Mouse (Mus musculus) large intestine, adult 2 months (tissue): Measurements from ENCODE around the gene Fam207a. TPM values are rescaled to one million over a fixed set of nuclear protein-coding genes. Genes with fewer than 3 reads are reported as not detected.
A peak's percentile ranks its signal among the peaks of the same experiment; 100 is the strongest.

ENCODE experiments used
- DNase-seq: peaks from one replicate; pipeline ENCODE4 v3.0.0-alpha.2; 2012; ENCODE audit warnings: low read depth, low spot score
- WGBS: fragments of 180-500 bp; shearing (Covaris S2); methylation state at CpG from one replicate; pipeline ENCODE4 v1.1.7; 2018; 5-methylcytosine and 5-hydroxymethylcytosine counted together
- polyA plus RNA-seq: library from polyadenylated mRNA; depleted of rRNA; stranded (reverse); fragments of >200 nt; gene quantifications from 2 replicates; pipeline ENCODE4 v1.2.3, GENCODE M21; 2012; rRNA removed

Gene Fam207a
- 31.2 and 32.0 TPM in 2 replicates for polyA plus RNA-seq

GRCm38 (mm10) chr10:77515385-77516348 lies at the start of gene Fam207a:
TSS of gene Fam207a (minus strand) at chr10:77515785.
- WGBS: under 1% methylated on average over 75 of the region's 75 CpGs
- DNase-seq: peak; percentile 73

DNA sequence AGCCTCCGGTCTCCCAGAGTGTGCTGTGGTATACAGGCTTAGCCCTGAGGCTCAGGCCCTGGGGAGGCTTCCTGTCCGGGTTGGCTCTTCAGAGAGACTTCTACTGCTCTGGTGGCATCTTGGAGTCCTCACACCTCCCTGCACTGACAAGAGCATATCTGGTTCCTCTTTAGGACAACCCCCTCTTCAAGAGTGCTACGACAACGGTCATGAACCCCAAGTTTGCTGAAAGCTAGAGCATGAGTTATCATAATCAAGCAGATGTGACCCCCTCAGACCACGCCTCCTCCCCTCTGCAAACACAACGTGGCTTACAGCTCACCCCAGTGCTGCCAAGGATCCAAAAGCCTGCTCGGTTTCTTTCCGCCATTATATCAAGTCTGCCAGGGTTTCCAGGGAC lies 49.4 kb upstream of the Fam207a start:
- WGBS: 82% methylated on average over 8 of the region's 8 CpGs
- DNase-seq: no peak

DNA sequence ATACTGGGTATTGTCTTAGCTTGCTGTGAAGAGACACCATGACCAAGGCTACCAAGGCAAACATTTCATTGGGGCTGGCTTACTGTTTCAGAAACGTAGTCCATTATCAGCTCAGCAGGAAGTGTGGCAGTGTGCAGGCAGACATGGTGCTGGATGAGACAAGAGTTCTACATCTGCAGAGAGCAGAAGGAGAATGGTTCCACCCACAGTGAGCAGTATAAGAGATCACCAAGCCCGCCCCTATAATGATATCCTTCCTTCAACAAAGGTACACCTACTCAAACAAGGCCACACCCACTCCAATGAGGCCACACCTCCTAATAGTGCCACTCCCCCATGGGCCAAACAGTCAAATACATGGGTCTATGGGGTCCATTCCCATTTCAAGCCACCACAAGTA lies 45.9 kb upstream of the Fam207a start:
- no peak for DNase-seq
- WGBS: 62% methylated on average over 2 of the region's 2 CpGs

GRCm38 (mm10) chr10:77560830-77561229 lies 45.2 kb upstream of the Fam207a start:
- DNase-seq: no peak
- WGBS: 84% methylated on average over 9 of the region's 9 CpGs

DNA sequence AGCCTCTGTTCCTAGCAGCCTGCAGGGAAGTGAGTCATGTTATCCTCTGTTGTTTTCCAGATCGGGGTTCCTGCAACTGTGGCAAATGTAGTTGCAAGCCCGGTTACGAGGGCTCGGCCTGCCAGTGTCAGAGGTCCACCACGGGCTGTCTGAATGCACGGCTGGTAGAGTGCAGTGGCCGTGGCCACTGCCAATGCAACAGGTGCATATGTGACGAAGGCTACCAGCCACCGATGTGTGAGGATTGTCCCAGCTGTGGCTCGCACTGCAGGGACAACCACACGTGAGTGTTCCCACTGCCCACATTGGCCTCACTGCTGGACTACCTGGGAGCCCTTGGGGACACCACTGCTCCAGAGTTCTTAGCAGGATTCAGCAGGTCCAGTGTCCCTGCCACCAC lies 44.5 kb upstream of the Fam207a start:
- 86% methylated on average over 11 of the region's 11 CpGs for WGBS
- no peak for DNase-seq

DNA sequence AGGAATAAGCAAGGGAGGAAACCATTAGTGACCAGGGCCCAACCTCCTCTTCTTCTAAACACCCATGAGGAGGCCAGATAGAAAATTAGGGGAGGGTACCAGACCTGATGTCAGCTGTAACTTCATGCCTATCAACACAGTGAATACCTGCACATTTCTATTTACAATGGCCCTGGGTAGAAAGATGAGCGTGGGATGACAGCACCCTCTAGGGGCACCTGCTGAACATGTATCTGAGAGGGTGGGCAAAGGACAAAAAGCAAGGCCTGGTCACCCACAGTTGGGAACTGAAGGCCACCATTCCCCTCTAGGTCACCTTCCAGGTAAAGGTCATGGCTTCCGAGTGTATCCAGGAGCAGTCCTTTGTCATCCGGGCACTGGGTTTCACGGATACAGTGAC lies 42.1 kb upstream of the Fam207a start:
- 83% methylated on average over 4 of the region's 4 CpGs for WGBS
- DNase-seq: no peak

DNA sequence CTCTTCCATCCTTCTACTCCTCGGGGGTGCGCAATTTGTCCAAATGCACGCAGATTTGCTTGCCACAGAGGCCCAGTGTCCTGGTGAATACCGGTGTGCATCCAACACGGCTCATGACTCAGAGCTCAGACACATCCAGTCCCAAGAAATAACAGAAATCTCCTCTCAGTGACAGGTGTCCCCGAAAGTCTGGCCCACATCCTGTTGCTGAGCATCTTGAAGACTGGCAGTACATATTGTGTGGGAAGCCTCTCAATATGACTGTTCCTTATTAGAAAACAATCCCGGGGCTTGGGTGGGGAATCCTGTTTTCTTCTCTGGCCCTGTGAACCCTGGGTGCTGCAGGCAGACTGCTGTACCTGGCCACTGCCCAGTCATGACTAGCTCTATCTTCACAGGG lies 41.0 kb upstream of the Fam207a start:
- DNase-seq: no peak

GRCm38 (mm10) chr10:77554918-77555317 lies 39.3 kb upstream of the Fam207a start:
- no peak for DNase-seq
- 87% methylated on average over 4 of the region's 4 CpGs for WGBS

More for the DNA sequence above, 41.0 kb upstream of the Fam207a start:
- 87% methylated on average over 7 of the region's 7 CpGs for WGBS

DNA sequence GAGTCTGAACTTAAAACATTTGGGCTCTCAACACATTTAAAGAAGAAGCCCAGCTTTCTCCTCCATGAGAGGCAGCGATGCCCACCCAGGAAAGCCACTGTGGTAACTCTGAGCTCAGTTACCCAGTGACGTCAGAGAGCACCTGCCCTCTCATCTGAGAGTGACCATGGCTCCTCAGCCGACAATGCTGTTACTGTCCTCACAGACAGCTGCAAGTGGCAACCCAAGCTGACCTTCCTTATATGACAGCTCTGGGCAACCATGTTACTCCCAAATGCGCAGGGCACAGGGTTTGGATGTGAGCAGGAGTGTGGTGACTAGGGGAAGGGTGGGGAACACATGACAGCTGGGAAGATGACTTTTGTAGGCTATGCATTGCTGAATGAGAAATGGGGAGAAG lies 37.7 kb upstream of the Fam207a start:
- no peak for DNase-seq
- WGBS: 77% methylated on average over 4 of the region's 4 CpGs

GRCm38 (mm10) chr10:77552162-77552561 lies 36.6 kb upstream of the Fam207a start:
- 73% methylated on average over 5 of the region's 5 CpGs for WGBS

DNA sequence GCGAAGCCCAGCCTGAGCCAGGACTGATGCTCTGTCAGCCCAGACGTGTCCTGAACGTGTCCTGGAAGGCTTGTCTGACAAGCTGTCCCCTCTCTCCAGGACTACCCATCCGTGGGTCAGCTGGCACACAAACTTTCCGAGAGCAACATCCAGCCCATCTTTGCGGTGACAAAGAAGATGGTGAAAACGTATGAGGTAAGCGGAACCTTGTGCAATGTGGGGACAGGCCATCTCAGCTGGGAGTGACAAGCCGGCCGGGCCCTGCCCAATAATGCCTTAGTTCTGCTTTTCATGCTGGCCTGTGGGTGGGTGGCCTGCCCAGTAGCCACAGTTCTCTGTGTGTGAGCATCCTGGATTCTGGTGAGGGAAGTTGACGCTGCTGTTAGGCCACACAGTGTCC lies 35.3 kb upstream of the Fam207a start:
- WGBS: 84% methylated on average over 11 of the region's 11 CpGs
- no peak for DNase-seq

More at GRCm38 (mm10) chr10:77552162-77552561, 36.6 kb upstream of the Fam207a start:
- DNase-seq: no peak

GRCm38 (mm10) chr10:77548576-77548975 lies 33.0 kb upstream of the Fam207a start:
- WGBS: 84% methylated on average over 10 of the region's 10 CpGs
- no peak for DNase-seq

DNA sequence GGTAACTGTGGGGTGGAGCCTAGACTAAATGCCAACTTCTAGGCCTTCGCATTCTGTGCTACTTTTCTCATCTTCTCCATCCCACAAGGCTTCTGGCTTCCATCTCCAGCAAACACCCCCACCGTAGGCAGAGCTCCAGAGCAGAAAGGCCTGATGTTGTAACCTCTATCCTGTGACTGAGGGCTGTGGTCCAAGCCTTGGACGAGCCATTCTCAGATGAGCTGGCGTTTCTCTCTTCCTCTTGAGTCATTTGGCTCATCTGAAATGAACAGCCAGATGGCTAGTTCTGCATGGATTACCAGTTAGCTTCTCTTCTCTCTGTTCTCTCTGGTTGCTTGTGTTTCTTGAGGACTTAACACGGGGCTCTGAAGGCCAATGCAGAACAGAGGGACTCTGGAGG lies 29.3 kb upstream of the Fam207a start:
- 60% methylated on average over 5 of the region's 5 CpGs for WGBS
- no peak for DNase-seq

DNA sequence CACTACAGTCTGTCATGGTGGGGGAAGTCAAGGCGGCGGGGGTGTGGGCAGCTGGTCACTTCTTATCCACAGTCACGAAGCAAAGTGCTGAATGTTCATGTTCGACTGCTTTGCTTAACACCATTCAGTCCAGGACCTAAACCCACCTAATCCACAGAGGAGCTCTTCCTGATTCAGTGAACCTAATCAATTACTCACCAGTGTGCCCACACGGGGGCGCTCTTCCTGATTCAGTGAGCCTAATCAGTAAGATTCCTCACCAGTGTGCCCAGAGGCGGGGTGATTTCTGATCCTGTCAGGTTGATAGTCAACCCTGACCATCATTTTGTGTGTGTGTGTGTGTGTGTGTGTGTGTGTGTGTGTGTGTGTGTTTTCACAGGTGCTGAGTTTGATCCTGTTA lies 27.6 kb upstream of the Fam207a start:
- 46% methylated on average over 7 of the region's 7 CpGs for WGBS
- peak; percentile 53 for DNase-seq

DNA sequence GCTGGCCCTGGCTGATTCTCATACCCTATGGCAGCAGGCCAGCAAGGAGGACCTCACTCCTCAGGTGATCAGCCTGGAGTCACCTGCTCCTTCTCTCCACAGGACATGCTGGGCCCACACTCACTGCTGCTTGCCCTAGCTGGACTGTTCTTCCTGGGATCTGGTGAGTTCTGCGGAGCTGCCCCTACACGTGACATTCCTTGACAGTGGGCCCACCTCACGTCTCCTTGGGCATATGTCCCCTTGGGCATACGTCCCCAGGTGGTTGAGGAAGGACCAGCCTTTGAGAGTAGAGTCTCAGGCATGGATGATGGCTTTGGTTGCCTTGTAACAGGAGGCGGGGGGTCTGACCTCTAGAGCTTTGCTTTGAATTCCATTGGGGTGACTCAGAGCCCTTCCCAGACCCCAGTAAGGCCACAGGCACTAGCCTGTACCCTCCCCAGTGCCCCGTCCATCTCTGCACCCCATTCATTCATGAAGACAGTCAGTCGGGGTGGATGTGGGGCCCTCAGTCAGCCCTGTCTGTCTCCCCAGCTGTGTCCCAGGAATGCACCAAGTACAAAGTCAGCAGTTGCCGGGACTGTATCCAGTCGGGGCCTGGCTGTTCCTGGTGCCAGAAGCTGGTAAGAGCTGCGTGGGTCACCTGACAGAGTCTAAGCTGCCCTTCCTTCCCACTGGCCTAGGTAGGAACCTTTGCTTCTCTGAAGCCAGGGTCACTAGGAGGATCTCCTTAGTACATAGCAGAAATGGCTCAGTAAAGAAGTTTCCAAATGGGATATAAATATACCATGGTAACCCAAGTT lies 26.5 kb upstream of the Fam207a start:
- WGBS: 74% methylated on average over 10 of the region's 10 CpGs
- no peak for DNase-seq

DNA sequence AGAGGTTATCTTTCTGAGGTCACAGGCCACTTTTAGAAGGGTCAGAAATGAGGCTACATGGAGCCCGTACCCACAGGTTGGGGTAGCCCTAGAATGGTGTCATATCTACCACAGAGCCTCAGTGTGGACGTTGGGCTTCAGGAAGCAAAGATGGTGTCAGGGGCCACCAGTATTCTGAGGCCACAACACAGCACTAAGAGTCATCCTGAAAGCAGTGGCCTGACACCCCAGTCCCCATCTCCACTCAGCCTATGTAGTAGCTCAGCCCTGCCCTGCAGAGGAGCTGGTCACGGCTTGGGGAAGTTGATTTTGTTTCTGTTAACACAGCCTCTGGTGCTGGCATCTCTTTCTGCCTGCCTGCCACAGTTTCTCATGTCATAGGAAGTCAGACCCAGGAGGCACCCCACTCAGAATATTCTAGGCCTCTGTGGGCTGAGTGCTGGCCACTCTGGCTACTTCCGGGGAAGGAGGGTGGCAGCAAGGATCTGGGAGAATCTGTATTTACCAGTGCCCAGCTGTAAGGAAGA lies 25.1 kb upstream of the Fam207a start:
- DNase-seq: no peak
- 82% methylated on average over 4 of the region's 4 CpGs for WGBS

DNA sequence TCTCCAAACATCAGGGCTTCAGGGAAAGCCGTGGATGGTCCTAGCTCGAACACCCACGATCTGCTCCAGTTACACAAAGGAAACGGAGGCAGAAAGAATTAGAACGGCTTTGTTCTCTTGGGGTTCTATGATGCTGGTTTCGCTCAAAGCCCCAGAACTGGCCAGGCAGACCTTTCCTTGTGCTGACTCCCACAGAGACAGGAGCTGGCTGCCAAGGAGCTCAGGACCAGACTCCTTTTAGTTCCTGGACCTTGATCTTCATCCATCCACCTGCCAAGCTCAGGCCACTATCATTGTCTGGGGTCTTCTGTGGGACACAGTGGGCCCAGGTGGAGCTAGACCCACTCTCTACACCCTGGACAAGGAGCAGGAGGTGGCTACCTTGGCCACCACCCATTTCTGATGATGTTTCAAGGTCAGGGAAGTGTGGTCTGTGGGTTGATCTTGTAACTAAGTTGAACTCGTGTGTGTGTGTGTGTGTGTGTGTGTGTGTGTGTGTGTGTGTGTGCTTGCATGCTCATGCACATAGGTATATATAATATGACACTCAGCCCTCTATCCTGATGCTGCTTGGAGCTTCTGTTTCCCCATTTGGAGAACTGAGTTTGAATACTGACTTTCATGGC lies 23.8 kb upstream of the Fam207a start:
- no peak for DNase-seq
- 82% methylated on average over 7 of the region's 7 CpGs for WGBS

DNA sequence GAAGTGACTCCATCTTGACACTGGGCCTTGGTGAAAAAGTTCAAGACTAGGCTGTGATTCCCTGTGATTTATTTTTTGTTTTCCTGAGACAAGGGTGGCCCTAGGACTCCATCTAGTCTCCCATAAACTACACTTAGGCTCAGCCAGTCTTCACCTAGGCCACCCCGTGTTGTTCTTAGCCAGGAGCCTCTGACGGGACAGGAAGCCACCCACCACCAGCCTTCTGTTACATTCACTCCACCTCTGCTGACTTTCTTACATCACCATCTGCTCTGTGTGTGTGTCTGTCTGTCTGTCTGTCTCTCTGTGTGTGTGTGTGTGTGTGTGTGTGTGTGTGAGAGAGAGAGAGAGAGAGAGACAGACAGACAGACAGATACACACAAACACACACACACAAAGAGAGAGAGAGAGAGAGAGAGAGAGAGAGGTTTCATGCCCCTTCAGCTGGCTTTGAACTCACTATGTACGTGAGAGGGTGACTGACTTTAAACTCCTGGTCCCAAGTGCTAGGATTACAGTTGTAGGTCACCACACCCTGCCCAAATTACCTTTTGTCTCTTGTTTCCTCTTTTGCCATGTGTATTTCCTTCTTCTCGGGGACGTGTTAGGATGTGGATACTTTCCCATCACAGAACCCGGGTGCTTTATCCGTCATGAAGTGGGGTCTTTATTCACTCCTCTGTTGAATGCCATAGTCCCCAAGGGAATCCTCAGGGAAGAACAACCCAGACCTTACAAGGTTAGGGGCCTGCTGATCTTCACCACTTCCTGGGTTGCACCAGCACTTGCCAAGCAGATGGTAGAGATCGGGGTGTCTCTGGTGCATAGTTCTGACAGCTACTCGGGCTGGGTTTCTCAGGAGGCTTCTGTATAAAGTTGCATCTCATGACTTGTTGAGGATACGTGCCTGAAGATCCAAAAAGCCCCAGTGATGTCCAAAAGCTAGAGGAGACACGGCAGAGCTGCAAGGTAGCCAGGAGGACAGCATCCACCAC lies 21.9 kb upstream of the Fam207a start:
- DNase-seq: no peak

GRCm38 (mm10) chr10:77536727-77537126 lies 21.1 kb upstream of the Fam207a start:
- whole genome bisulfite sequencing: 70% methylated on average over 8 of the region's 8 CpGs
- DNase-seq: no peak

More for the DNA sequence above, 21.9 kb upstream of the Fam207a start:
- 66% methylated on average over 11 of the region's 11 CpGs for WGBS
